Mouse (Mus musculus): ENCODE results near the gene Ecpas.

The Ecpas gene

DNA sequence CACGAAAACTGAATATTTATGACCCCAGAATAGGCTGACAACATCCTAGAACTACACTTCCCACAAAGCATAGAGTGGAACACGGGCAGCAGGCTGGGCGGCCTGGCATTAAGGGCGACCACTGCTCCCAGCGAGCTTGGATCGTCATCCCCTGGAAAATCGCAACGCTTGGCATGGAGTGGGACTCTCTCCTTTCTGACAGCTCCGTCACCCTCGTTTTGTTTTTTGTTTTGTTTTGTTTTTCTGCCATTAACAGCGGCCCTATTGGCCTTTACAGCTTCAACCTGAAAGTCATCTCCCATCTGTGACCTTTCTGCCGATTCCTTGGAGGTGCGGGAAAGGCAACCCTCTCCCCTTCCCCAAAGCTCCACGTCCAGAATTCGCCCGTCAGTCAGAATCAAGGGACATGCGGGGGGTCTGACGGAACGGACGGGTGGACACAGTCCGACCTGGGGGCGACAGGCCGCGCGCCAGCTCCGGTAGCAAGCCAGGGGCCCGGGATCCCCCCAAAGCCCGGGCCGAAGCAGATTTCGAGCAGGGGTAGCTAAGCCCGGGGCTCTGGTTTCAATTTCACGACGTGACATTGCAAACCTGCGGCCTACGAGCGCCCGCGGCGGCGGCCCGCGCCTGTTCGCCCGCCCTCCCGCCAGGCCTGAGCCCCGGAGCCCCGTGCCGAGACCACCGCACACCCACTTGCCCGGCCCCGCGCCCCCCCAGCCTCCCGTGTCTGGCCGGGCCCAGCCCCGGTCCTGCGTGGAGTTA, 1.3 kb downstream of the Ecpas start:
- DNase-seq (ENCODE audit: low read depth, low spot score): peak; percentile 57

DNA sequence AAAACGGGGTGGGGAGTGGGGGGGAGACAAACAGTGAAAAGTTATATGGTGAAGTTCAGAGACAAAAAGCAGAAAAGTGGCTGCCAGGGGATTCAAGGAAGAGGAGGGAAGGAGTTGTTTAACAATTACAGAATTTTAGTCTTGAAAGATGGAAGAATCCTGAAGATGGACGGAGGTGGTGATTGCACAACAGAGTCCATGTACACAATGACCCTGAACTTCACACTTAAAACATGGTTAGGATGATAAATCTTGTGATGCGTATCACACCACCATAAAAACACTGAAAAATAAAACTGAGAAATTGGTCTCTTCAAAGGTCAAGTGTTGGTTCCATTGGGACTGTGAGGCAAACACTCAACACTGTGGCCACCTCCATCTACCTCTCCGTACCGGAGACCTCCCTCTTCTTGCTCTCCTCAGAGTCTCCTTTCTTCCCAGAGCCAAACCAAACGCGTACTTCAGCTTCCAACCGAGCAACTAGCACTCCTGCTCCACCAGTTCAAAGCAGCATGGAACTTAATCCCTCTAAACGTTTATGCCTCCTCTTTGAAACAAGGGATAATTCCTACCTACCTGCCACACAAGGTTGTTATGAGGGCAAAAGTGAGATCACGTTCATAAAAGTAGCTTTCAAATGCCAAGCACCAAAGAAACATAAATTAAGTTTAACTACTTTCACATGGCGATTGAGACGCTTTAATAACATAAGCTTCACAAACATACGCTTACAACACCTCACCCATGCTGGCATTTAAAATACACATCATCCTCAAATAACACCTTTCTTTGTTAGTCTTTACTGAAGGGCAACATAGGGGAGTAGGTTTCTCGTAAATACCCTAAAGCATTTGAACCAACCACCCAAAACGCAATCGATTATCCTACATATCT, 2.1 kb downstream of the Ecpas start:
- no peak for DNase-seq (ENCODE audit: low read depth, low spot score)

DNA sequence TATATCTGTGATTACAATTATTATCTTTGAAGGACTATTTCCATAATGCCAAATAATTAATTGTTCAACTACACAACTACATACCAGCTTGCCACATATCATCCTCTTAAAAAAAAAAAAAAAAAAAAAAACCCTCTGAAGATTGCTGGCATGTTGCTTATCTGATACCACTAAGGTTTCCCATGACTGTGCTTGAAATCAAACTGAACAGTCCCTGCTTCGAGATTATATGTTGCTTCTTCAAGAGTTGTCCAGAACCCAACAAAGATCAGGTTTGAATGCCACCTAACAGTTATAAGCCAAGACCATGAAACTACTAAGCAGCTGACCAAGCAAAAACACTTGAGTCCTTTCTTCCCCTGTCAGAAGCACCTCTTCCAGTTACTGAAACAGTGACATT, 5.1 kb downstream of the Ecpas start:
- no peak for DNase-seq (ENCODE audit: low read depth, low spot score)

DNA sequence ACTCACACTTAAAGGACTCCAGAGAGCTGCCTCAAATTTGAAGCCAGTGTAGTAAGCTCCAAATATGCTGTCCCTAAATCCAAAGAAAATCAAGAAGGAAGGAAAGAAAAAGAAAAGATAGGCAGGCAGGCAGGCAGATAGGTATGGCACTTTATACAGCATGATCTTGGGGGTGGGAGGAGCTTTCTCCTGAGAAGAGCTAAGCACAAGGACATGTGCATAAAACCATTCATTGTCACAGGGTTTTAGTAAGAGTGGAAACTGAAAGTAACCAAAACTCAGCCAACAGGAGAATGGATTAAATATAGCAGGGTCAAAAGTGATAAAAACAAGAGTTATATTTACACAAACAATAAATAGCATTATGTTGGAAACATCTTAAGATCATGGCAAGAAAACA, 14.2 kb downstream of the Ecpas start:
- no peak for DNase-seq (ENCODE audit: low read depth, low spot score)

DNA sequence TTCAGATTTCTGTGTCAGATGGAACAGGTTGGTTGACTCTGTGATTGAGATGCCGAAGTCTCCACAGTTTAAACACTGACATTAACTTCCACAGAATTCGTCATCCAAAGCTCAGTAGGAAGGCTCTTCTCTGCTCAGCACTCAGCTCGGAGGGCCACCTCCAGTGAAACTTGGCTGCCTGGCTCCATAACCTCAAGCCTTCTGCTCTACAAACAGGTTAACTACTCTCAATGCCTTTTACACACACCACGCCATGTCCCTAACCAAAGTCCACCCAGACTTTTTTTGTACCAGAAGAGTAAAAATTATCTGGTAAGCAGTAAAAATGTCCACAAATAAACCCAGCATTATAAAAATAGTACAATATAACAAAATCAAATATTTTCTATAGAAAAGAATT, 15.1 kb downstream of the Ecpas start:
- no peak for DNase-seq (ENCODE audit: low read depth, low spot score)

DNA sequence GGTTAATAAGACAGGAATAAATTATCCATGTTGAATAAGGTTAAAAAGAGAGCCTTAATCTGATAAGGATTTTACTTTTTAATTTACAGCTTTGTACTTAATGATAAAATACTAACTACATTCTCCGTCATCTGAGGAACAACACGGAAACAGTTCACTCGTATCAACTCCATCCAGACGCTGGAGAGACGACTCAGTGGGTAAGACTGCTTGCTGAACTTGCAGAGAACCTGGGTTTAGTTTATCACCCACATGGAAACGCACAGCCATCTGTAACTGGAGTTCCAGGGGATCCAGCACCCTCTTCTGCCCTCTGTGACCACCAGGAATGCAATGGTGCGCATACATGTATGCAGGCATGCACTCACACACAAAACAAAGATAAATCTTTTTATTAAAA, 18.1 kb downstream of the Ecpas start:
- DNase-seq (ENCODE audit: low read depth, low spot score): no peak

DNA sequence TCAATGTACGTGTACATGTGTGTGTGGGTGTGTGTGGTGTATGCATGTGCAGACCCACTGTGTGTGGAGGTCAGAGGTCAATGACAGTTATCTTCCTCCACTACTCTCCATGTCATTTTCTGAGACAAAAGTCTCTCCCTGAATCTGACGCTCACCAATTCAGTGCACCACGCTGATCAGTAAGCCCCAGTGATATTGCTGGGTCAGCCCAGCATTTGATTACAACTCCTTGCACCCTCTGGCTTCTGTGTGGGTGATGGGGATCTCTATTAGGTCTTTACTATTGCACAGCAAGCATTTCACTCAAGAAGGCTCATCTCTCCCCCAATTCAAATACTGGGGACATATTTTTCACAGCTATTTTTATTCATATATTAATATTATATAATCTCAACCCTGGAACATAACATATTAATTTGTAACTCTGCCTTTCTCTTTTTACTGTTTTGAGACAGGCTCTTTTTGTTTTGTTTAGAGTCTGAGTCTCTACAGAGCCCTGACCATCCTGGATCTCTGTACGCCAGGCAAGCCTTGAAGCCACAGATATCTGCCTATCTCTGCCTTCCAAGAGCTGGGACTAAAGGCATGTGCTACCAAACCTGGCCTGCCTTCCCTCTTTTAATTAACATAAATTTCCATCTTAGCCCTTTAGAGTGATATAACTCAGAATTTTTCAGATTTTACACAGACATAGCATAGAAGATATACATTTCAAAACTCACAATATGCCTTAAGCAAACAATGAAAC, 22.3 kb downstream of the Ecpas start:
- no peak for DNase-seq (ENCODE audit: low read depth, low spot score)

DNA sequence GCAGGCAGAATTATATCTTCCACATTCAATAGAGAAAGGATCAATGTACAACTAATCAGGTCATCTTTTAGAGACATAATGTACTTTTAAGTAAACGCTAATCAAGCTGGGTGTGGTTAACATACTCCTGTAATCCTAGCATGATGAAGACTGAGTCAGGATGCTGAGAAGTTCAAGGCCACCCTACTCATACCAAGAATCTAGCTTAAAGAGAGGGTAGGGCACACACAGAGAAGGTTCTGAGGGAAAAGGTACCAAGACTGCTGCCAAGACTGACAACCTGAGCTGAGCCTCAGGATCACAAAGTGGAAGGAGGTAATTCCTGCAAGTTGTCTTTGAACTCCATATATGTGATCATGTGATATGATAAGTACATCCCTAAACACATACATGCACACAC, 24.0 kb downstream of the Ecpas start:
- DNase-seq (ENCODE audit: low read depth, low spot score): no peak

DNA sequence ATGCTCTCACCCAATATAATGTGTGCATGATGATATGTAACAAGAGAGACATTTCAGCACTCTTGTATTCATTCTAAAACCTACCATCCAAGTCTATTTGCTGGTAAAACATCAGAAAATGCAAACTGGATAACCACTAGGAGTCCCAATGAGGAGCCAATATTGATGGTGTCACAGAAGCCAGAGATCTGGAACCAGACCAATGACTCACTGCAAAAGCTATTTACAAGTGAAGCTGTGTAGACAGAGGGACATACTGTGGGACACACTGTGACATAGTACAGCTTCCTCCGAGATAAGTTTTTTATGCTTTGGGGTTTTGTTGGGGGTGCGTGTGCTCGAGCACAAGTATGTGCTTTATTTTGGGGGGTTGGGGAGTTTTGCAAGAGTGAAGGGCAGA, 24.9 kb downstream of the Ecpas start:
- DNase-seq (ENCODE audit: low read depth, low spot score): no peak

DNA sequence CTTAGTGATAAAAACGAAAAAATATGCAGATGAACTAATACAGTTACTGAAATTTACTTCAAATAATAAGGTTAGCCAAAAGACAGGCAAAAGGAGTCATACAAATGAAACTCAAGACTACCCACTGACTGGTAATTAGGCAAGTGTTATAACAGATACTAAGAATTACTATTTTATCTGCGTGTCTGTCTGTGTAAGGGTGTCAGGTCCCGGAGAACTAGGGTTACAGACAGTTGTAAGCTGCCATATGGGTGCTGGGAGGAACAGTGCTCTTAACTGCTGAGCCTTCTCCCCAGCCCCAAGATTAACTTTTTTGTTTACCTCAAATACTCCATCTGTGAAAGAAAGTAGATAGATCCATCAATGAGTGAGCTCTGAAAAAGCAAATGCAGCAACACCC, 25.8 kb downstream of the Ecpas start:
- no peak for DNase-seq (ENCODE audit: low read depth, low spot score)

DNA sequence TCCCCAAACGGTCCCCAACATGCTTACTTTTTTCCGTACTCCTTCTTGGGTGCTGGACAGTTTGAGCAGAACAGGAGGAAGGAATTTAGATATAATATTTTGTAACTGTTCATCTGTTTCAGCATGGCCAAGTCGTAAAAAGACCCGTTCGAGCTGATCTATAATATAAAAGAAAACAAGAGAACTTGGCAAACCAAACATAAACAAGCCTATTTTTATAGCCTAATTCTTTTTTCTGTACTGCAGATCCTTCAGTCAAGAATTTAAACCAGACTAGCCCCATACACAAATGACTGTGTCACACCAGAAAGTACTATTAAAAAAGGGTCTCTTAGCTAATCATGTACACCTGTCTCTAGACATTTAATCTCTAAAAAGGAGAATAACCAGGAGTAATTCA, 27.2 kb downstream of the Ecpas start:
- DNase-seq (ENCODE audit: low read depth, low spot score): no peak

DNA sequence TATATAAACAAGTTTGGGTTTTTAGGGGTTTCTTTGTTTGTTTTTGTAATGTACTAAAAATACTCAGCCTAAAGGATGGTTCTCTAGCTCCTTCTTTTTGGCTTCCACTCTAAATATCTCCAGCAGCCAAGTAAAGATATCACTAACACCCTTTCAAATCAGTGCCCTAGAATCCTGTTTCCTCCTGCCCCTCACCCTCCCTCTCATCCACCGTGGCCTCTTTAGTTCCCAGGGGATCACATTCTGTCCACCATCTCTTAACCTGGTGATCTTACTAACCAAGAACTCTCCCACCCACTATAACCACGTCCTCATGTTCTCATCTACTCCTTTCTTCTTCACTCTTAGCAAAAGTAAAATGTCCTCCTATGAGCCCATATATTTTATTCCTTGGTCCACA, 28.7 kb downstream of the Ecpas start:
- no peak for DNase-seq (ENCODE audit: low read depth, low spot score)

DNA sequence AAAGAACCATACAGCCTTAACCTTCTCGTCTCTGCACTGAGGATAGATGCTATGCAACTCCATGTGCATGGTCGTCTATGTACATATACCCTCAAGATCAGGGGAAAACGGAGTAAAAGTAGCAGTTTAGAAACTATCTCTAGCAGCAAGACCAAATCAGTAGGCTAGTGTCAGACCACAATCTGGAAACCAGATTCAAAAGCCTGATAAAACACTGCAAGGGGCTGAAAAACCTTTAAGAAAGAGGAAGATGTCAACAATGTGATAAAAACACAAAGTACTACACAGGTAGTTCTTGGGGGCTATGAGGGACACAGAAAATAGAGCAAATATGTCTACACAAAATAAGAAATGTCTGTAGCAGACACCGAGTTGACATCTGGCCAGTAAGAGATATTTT, 38.2 kb downstream of the Ecpas start:
- DNase-seq (ENCODE audit: low read depth, low spot score): no peak

DNA sequence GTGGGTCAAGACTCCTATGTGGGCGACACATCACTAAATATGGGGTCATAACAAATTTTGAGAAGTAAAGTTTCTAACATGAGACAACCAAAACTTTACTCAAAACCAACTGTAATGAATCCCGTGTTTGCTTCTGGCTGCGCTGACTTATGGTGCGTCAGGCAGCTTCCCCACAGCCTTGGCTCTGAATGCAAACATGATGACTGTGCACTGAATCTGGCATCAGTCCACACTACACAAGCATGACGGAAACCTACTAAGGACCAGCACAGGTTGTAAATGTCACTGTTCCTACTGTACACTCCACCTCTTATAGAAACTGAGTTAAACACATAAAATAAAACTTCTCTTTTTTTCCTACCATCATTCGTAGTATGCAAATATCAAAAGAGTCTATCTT, 45.3 kb downstream of the Ecpas start:
- DNase-seq (ENCODE audit: low read depth, low spot score): no peak

DNA sequence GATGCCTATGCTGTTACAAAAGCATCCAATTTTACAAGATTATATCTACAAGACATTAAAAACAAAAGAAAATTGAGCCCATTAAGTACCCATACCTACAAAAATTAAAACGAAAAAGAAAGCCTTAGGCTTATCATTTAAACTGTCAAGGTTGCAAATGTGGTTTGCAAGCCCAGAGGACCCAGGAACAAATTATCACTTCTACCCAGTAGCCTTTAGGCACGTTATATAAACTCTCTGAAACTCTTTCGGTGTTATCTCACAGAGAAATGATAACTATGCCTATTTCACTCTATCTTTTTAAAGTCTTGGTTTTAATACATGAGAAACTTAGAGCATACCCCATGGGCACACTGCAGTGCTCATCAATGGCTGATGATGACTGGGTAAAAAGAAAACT, 79.6 kb downstream of the Ecpas start:
- no peak for DNase-seq (ENCODE audit: low read depth, low spot score)

DNA sequence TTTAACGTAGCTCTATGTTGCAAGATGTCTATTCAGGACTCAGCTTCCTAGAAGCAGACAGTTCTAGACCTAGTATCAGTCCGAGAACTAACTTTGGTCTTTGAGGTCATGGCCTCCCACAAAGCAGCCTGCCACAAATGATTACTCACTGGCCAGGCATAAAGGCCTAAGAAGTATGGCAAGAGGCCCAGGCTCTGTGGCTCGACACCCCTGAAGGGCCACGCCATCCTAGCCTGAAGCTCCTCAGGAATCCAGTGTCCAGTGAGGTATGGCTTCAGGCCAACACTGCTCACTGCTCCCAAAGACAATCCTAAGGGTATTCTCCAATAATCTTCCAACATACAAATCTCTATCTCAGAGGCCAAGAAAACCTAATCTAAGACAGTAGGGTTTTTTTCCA, 86.6 kb downstream of the Ecpas start:
- no peak for DNase-seq (ENCODE audit: low read depth, low spot score)

DNA sequence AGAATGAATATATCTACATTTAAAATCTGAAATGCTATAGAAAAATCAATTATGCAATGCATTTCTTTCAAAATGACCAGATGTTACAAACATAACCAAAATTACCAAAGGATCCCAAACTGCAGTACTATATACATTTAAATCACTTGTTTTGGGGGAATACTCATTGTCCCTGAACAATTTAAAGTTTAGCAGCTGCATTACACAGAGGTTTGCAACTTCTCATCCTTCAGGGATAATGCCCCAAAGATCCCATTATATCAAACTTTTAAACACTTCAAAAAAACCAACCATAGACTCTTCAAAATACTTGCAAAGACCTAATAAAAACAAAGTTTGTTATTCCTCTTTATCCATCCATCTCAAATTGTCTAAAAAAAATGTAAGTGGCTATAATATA, 124.9 kb downstream of the Ecpas start, which contains the start of gene Olfr267:
TSS of gene Olfr267 (minus strand) at position 101 of the 400 bp plus-strand sequence.
- no peak for DNase-seq (ENCODE audit: low read depth, low spot score)

DNA sequence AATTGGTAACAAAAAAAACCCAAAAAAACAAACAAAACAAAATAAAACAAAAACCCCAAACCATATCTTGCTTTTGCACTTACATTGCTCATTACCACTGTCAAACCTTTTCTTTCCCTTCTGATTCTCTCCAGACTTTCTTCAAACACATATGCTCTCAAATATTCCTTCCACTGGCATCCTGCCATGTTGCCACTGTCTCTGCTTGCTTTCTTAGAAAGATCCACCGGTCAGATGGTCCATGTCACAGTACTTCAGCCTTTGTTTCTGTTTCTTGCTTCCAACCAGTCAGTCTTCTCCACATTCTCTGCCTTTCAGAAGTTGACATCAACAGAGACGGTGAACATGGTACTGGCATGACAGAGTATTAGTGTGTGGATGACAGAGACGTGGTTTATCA, 125.9 kb downstream of the Ecpas start:
- DNase-seq (ENCODE audit: low read depth, low spot score): no peak

DNA sequence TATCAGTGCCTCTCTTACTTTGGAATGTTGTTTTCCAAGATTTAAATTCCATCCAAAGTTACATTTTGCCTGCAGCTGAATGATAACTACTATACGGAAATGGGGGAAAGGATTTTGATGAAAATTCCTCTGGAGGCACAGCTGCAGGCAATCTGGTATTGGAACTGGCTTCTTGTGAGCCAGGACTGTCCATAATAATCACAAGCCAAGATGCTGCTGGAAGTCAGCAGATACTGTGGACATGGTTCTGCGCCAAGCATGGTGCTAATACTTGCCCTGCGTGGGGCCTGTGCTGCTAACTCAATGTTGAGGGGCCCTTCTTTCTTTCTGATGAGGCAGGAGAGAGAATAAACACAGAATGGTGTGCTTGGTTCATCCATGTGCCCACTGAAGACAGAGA, 149.1 kb downstream of the Ecpas start:
- DNase-seq (ENCODE audit: low read depth, low spot score): no peak

DNA sequence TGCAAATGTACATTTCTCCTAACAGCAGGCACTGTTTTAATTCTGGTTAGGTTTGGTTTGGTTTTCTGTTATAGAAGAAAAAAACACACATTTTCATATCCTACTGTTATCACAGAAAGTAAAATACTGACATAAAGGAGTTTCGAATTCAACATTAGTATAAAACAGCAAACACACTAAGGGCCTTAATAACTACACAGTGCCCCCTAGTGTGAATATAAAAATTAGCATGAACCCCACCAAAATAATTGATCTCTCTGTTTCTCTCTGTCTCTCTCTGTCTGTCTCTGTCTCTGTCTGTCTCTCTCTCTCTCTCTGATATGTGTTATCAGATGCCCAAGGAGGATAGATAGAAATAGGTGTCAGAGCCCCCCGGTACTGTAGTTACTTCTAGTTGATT, 163.0 kb downstream of the Ecpas start:
- peak; percentile 14 for DNase-seq (ENCODE audit: low read depth, low spot score)

DNA sequence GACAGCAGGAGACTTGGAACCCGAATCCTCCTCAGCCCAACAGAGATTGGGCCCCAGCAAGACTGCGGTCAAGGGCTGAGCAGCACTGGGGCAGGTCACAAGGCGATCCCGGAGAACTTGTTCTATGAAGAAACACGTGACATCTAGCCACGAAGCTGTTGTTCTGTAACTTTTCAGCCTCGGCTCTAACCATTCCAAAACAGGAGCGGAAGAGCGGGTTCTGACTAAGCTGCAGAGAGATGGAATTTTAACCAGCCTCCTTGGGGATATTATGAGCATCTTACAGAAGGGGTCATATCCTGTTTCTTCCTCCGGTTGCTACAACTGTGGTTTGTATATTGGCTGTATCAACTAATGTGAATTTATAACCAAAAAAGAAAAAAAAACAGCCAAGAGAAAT, 163.4 kb downstream of the Ecpas start:
- peak; percentile 39 for DNase-seq (ENCODE audit: low read depth, low spot score)

Measured in R1 (cell line).